15 mouse cellular contexts compared by ENCODE assay signal in the genomic region with DNA sequence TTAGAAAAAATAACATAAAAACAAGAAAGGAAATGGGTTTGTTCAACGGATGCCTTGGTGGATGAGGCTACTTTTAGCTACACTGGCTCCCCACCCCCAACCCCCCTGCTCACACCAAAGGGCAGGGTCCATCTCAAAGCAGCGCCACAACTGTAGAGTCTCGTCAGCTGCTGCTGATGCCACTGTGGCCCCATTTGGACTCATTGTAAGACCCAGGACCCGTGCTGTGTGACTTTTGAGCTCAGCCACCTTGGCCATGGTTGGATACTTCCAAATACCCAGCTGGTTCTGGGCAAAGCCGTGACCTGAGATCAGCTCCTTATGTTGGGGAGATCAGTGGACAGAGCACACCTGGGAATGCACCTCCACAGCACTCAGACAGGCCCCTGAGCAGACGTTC.
"Had no signal": no experiment of that assay in that cellular context is flagged by ENCODE, and none has a peak within 500 bp of the region (broad histone marks: within the 10 kb centered on the region; RNA-seq: fewer than 3 reads in every experiment).

No protein-coding gene starts in this region.

- H3K4me1 ChIP-seq: heart, embryonic 10.5 days; heart, embryonic 12.5 days; heart, embryonic 15.5 days; hindbrain, embryonic 10.5 days; hindbrain, embryonic 12.5 days; hindbrain, embryonic 13.5 days; hindbrain, embryonic 15.5 days; intestine, embryonic 15.5 days had no signal

- H3K27ac ChIP-seq: heart, adult 2 months; heart, embryonic 10.5 days; heart, embryonic 13.5 days; heart, embryonic 15.5 days; hindbrain, embryonic 10.5 days; hindbrain, embryonic 12.5 days; hindbrain, embryonic 13.5 days; hindbrain, embryonic 14.5 days; hindbrain, embryonic 15.5 days; hindbrain, postnatal 0 days; intestine, embryonic 15.5 days; kidney, postnatal 0 days; layer of hippocampus, adult 2 months had no signal

- H3K4me3 ChIP-seq: heart, adult 2 months; heart, embryonic 10.5 days; heart, embryonic 12.5 days; heart, embryonic 13.5 days; heart, embryonic 15.5 days; hindbrain, embryonic 10.5 days; hindbrain, embryonic 12.5 days; hindbrain, embryonic 13.5 days; hindbrain, embryonic 15.5 days; intestine, embryonic 15.5 days; layer of hippocampus, adult 2 months had no signal

- H3K4me2 ChIP-seq: heart, embryonic 11.5 days; heart, embryonic 12.5 days; heart, embryonic 13.5 days; heart, embryonic 15.5 days; hindbrain, embryonic 12.5 days; hindbrain, embryonic 13.5 days; hindbrain, embryonic 14.5 days; hindbrain, embryonic 15.5 days; intestine, embryonic 15.5 days had no signal

- H3K9ac ChIP-seq: heart, embryonic 12.5 days; heart, embryonic 13.5 days; heart, embryonic 15.5 days; hindbrain, embryonic 12.5 days; hindbrain, embryonic 13.5 days; hindbrain, embryonic 14.5 days; hindbrain, embryonic 15.5 days; intestine, embryonic 15.5 days had no signal

- H3K9me3 ChIP-seq: heart, embryonic 10.5 days; heart, embryonic 12.5 days; heart, embryonic 13.5 days; heart, embryonic 15.5 days; hindbrain, embryonic 10.5 days; hindbrain, embryonic 12.5 days; hindbrain, embryonic 13.5 days; hindbrain, embryonic 15.5 days; intestine, embryonic 15.5 days had no signal

- H3K36me3 ChIP-seq: hindbrain, embryonic 12.5 days; hindbrain, embryonic 15.5 days; intestine, embryonic 15.5 days had no signal

- H3K27me3 ChIP-seq: heart, embryonic 12.5 days; heart, embryonic 13.5 days; heart, embryonic 15.5 days; hindbrain, embryonic 12.5 days; hindbrain, embryonic 13.5 days; hindbrain, embryonic 15.5 days; intestine, embryonic 15.5 days had no signal
